Comparison of ENCODE assay signal across 28 mouse cellular contexts in the genomic region with DNA sequence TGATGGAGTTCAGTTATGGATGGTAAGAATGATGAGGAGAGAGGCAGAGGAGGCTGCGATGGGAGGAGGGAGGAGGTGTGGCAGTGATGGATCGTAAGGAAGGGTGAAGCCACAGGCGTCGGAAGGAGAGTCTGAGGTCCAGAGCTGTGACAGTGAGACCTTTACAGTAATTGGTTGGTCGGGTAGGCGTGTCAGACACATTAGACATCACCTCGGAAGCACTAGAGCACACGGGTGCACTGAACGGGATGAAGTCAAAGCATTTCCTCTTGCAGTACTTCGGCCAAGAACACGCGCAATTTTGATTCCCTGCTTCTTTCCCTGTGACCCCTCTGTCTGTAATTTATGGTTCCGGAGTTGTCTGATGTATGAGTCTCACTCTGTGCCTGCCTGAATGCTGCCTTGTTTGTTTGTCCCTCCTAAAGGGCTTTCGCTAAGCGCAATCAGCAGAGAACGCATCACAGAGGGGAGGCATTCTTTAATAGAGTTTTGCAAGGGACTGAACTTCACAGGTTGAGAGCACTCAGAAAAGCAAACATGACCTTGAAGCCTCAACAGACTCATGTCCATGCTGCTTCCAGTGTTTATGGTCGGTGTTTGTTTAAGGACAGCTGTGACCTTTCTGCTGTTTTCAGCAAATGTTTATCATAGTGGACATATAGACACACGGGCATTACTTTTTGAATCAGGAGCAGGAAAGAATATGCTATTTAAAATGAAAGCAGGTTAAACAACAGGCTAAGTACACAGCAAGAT. TPM values are rescaled to one million over a fixed set of nuclear protein-coding genes. Genes with fewer than 3 reads are reported as not detected.
"Had no signal": no experiment of that assay in that cellular context is flagged by ENCODE, and none has a peak within 500 bp of the region (broad histone marks: within the 10 kb centered on the region; RNA-seq: fewer than 3 reads in every experiment).

No protein-coding gene starts in this region.

- H3K4me1 ChIP-seq: heart, embryonic 10.5 days; heart, embryonic 12.5 days; hindbrain, embryonic 10.5 days; hindbrain, embryonic 12.5 days; intestine, embryonic 15.5 days; limb, embryonic 10.5 days; limb, embryonic 12.5 days had no signal

- ATAC-seq: hindbrain, embryonic 16.5 days; inflammation-experienced regulatory T-cells, adult 6 months; intestine, embryonic 15.5 days; intestine, postnatal 0 days had no signal

- DNase-seq: gastrocnemius, postnatal 14 days; gastrocnemius, postnatal 36 days; heart, adult 18-20 months; heart, postnatal 10 days; heart, postnatal 4 days; kidney, adult 18-20 months; kidney, adult 8-10 months; kidney, postnatal 10 days; kidney, postnatal 25 days; kidney, postnatal 4 days had no signal

- H3K9ac ChIP-seq: heart, embryonic 12.5 days; hindbrain, embryonic 12.5 days; hindbrain, embryonic 14.5 days; intestine, embryonic 15.5 days; limb, embryonic 12.5 days had no signal

- H3K4me3 ChIP-seq: heart, embryonic 10.5 days; heart, embryonic 12.5 days; hindbrain, embryonic 10.5 days; hindbrain, embryonic 12.5 days; intestine, embryonic 15.5 days; layer of hippocampus, adult 2 months; left cerebral cortex, adult 2 months; limb, embryonic 10.5 days; limb, embryonic 12.5 days had no signal

- H3K4me2 ChIP-seq: heart, embryonic 12.5 days; hindbrain, embryonic 12.5 days; hindbrain, embryonic 14.5 days; intestine, embryonic 15.5 days; limb, embryonic 12.5 days had no signal

- H3K27me3 ChIP-seq: heart, embryonic 12.5 days; hindbrain, embryonic 12.5 days; intestine, embryonic 15.5 days; limb, embryonic 12.5 days had no signal

- H3K9me3 ChIP-seq: heart, embryonic 10.5 days; heart, embryonic 12.5 days; hindbrain, embryonic 10.5 days; hindbrain, embryonic 12.5 days; intestine, embryonic 15.5 days; limb, embryonic 10.5 days; limb, embryonic 12.5 days had no signal

- H3K27ac ChIP-seq: heart, embryonic 10.5 days; hindbrain, embryonic 10.5 days; hindbrain, embryonic 12.5 days; hindbrain, embryonic 14.5 days; intestine, embryonic 15.5 days; layer of hippocampus, adult 2 months; left cerebral cortex, adult 2 months; limb, embryonic 10.5 days; limb, embryonic 12.5 days had no signal

RNA-seq across cellular contexts. Expression of gene Gpr150, which starts 52.5 kb away (rescaled TPM):
- total RNA-seq: gastrocnemius, adult 18-20 months; gastrocnemius, adult 8-10 months; gastrocnemius, postnatal 14 days; gastrocnemius, postnatal 36 days; heart, adult 18-20 months; heart, adult 8-10 months; heart, postnatal 10 days; heart, postnatal 25 days; heart, postnatal 4 days had no signal
- polyA plus RNA-seq: heart, embryonic 14.5 days; inflammation-experienced regulatory T-cells, adult 6 months had no signal
